Mouse (Mus musculus): Measurements from ENCODE around the gene Dnajc11. TPM values are rescaled to one million over a fixed set of nuclear protein-coding genes. Genes with fewer than 3 reads are reported as not detected.

Dnajc11 gene
- polyA plus RNA-seq, 2 experiments: 50.9 to 56.9 TPM

GRCm38 (mm10) chr4:151902689-151903241, 30.7 kb upstream of the Dnajc11 start:
- WGBS: 46% methylated on average over 14 of the region's 14 CpGs
- no peak for ATAC-seq (ENCODE audit: low FRiP score, low read depth)
- Histone ChIP-seq H3K9ac (ENCODE audit: low read depth, low read length, severe bottlenecking) (no peak overlapping the region), H3K4me1 (ENCODE audit: control insufficient read depth, insufficient read depth, low read length) (0 out of 2 replicates have a peak, but pooled peaks cover 2% of the 10 kb centered on the region), H3K27me3 (ENCODE audit: control insufficient read depth, insufficient read depth, low read length) (no peaks in the 10 kb centered on the region; the same call in 1 of the 2 replicates), H3K4me2 (replicated peaks; ENCODE audit: low read depth, low read length, severe bottlenecking) (no peak overlapping the region), H3K36me3 (ENCODE audit: control insufficient read depth, insufficient read depth, low read length) (no peaks in the 10 kb centered on the region), H3K4me3 (replicated peaks; ENCODE audit: low read length) (no peak overlapping the region), H3K9me3 (ENCODE audit: control insufficient read depth, low read length) (no peaks in the 10 kb centered on the region), H3K27ac (replicated peaks; ENCODE audit: low read depth, low read length) (no peak overlapping the region)
- TF ChIP-seq POLR2A (IDR thresholded peaks at IDR 0.05; ENCODE audit: borderline replicate concordance, extremely low read depth, insufficient read depth, insufficient read length): no peak
- DNase-seq (ENCODE audit: low spot score): no peak

- H3K27me3 ChIP-seq (ENCODE audit: control insufficient read depth, insufficient read depth, low read length): no peaks in the 10 kb centered on the region; the same call in 1 of the 2 replicates
- no peak for ATAC-seq (ENCODE audit: low FRiP score, low read depth)
- no peak overlapping the region for H3K27ac ChIP-seq (replicated peaks; ENCODE audit: low read depth, low read length)
- H3K4me2 ChIP-seq (replicated peaks; ENCODE audit: low read depth, low read length, severe bottlenecking): no peak overlapping the region
- WGBS: 36% methylated on average over 11 of the region's 11 CpGs
- H3K9ac ChIP-seq (ENCODE audit: low read depth, low read length, severe bottlenecking): no peak overlapping the region
- H3K4me3 ChIP-seq (replicated peaks; ENCODE audit: low read length): no peak overlapping the region
- TF ChIP-seq POLR2A (IDR thresholded peaks at IDR 0.05; ENCODE audit: borderline replicate concordance, extremely low read depth, insufficient read depth, insufficient read length): no peak
- DNase-seq (ENCODE audit: low spot score): no peak
- H3K9me3 ChIP-seq (ENCODE audit: control insufficient read depth, low read length): no peaks in the 10 kb centered on the region
- H3K4me1 ChIP-seq (ENCODE audit: control insufficient read depth, insufficient read depth, low read length): 0 out of 2 replicates have a peak, but pooled peaks cover 2% of the 10 kb centered on the region
- no peaks in the 10 kb centered on the region for H3K36me3 ChIP-seq (ENCODE audit: control insufficient read depth, insufficient read depth, low read length)
Observed at GRCm38 (mm10) chr4:151904098-151904497, 29.4 kb upstream of the Dnajc11 start.

DNA sequence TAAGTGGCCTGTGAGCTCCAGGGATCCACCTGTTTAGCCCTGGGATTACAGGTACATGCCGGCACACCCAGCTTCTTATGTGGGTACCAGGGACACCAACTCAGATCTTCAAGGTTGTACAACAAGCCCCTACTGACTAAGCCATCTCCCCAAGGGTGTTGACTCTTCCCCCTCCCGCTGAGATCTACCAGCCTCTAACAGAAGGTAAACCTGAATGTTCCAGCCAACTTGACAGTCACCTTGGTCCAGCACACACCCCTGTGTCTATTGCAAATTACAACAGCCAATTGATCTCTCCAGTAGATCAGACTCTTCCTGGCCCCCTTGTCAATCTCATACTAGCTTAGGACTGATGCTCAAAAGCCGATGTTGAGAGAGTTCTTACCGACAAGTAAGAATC, 27.9 kb upstream of the Dnajc11 start:
- no peak for TF ChIP-seq POLR2A (IDR thresholded peaks at IDR 0.05; ENCODE audit: borderline replicate concordance, extremely low read depth, insufficient read depth, insufficient read length)
- Histone ChIP-seq H3K27me3 (ENCODE audit: control insufficient read depth, insufficient read depth, low read length) (no peaks in the 10 kb centered on the region; the same call in 1 of the 2 replicates), H3K4me3 (replicated peaks; ENCODE audit: low read length) (no peak overlapping the region), H3K4me1 (ENCODE audit: control insufficient read depth, insufficient read depth, low read length) (0 out of 2 replicates have a peak, but pooled peaks cover 2% of the 10 kb centered on the region), H3K4me2 (replicated peaks; ENCODE audit: low read depth, low read length, severe bottlenecking) (no peak overlapping the region), H3K36me3 (ENCODE audit: control insufficient read depth, insufficient read depth, low read length) (no peaks in the 10 kb centered on the region), H3K27ac (replicated peaks; ENCODE audit: low read depth, low read length) (no peak overlapping the region), H3K9ac (ENCODE audit: low read depth, low read length, severe bottlenecking) (no peak overlapping the region), H3K9me3 (ENCODE audit: control insufficient read depth, low read length) (no peaks in the 10 kb centered on the region)
- ATAC-seq (ENCODE audit: low FRiP score, low read depth) (no peak), DNase-seq (ENCODE audit: low spot score) (no peak)
- WGBS: 74% methylated on average over 4 of the region's 4 CpGs

- Histone ChIP-seq H3K9me3 (ENCODE audit: control insufficient read depth, low read length) (no peaks in the 10 kb centered on the region), H3K27me3 (ENCODE audit: control insufficient read depth, insufficient read depth, low read length) (no peaks in the 10 kb centered on the region; the same call in 1 of the 2 replicates), H3K4me2 (replicated peaks; ENCODE audit: low read depth, low read length, severe bottlenecking) (no peak overlapping the region), H3K4me3 (replicated peaks; ENCODE audit: low read length) (no peak overlapping the region), H3K9ac (ENCODE audit: low read depth, low read length, severe bottlenecking) (no peak overlapping the region), H3K27ac (replicated peaks; ENCODE audit: low read depth, low read length) (no peak overlapping the region), H3K36me3 (ENCODE audit: control insufficient read depth, insufficient read depth, low read length) (no peaks in the 10 kb centered on the region), H3K4me1 (ENCODE audit: control insufficient read depth, insufficient read depth, low read length) (0 out of 2 replicates have a peak, but pooled peaks cover 2% of the 10 kb centered on the region)
- ATAC-seq (ENCODE audit: low FRiP score, low read depth): no peak
- TF ChIP-seq POLR2A (IDR thresholded peaks at IDR 0.05; ENCODE audit: borderline replicate concordance, extremely low read depth, insufficient read depth, insufficient read length): no peak
- peak; percentile 44 for DNase-seq (ENCODE audit: low spot score)
- WGBS: 52% methylated on average over 26 of the region's 26 CpGs
Observed at GRCm38 (mm10) chr4:151907577-151908343, 25.7 kb upstream of the Dnajc11 start.

GRCm38 (mm10) chr4:151908809-151909208, 24.7 kb upstream of the Dnajc11 start:
- Histone ChIP-seq H3K36me3 (ENCODE audit: control insufficient read depth, insufficient read depth, low read length) (no peaks in the 10 kb centered on the region), H3K9ac (ENCODE audit: low read depth, low read length, severe bottlenecking) (no peak overlapping the region), H3K4me2 (replicated peaks; ENCODE audit: low read depth, low read length, severe bottlenecking) (no peak overlapping the region), H3K27me3 (ENCODE audit: control insufficient read depth, insufficient read depth, low read length) (no peaks in the 10 kb centered on the region), H3K27ac (replicated peaks; ENCODE audit: low read depth, low read length) (no peak overlapping the region), H3K9me3 (ENCODE audit: control insufficient read depth, low read length) (no peaks in the 10 kb centered on the region), H3K4me1 (ENCODE audit: control insufficient read depth, insufficient read depth, low read length) (0 out of 2 replicates have a peak, but pooled peaks cover 2% of the 10 kb centered on the region), H3K4me3 (replicated peaks; ENCODE audit: low read length) (no peak overlapping the region)
- DNase-seq (ENCODE audit: low spot score): no peak
- TF ChIP-seq POLR2A (IDR thresholded peaks at IDR 0.05; ENCODE audit: borderline replicate concordance, extremely low read depth, insufficient read depth, insufficient read length): no peak
- WGBS: 73% methylated on average over 8 of the region's 8 CpGs
- ATAC-seq (ENCODE audit: low FRiP score, low read depth): no peak
